Mouse (Mus musculus): ENCODE measurements around the gene Ubr2.

DNA sequence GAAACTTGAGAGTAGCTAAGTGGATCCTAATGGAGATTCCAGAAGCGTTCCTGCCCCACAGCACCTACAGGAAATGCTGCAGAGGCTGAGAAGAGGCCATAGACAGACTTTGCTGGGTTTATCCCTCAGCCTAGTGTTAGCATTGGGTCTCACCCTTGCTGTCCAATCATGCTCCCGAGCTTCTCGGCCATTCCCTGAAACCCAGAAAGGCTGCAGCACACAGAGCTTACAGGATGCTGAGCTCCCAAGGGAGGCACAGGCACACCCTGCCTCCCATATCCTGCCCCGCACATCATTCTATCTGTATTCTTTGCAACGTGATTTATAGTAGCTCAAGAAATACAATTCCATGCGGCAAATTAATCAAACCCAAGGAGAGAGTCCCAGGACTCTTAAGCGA, 13.9 kb downstream of the Ubr2 start:
- TF ChIP-seq CTCF (IDR thresholded peaks at IDR 0.05; ENCODE audit: extremely low read depth, insufficient read depth, low read length), result no peak
- TF ChIP-seq POLR2A (IDR thresholded peaks at IDR 0.05; ENCODE audit: extremely low read depth, insufficient read depth, low read length), result no peak

All from cortical plate, adult 2 months (tissue).